In genomic region chr2:167263040-167263810, GRCm38 (mm10) we compare ENCODE assay signal across 8 mouse cellular contexts. TPM values are rescaled to one million over a fixed set of nuclear protein-coding genes. Genes with fewer than 3 reads are reported as not detected.
DNase-seq lines count a peak whose midpoint lies in the region.

No protein-coding gene starts in this region.

- intact Hi-C loops in heart, postnatal 10 days (cut with DNase I) = no loop called here

- DNase-seq in adrenal gland, adult 2 months = peak; percentile 13
- DNase-seq in adrenal gland, postnatal 10 days = no peak
- DNase-seq in thymus, postnatal 4 days = peak; percentile 5
- DNase-seq in thymus, adult 18-20 months = no peak
- peak; percentile 84 for DNase-seq in heart, postnatal 10 days
- peak; percentile 64 to 66 for DNase-seq in urinary bladder, postnatal 4 days (ENCODE audit: low spot score in 2 of 2)
- DNase-seq in layer of hippocampus, adult 9-10 months (ENCODE audit: low spot score) = no peak
- no peak for DNase-seq in layer of hippocampus, postnatal 36 days

RNA-seq across cellular contexts. Expression of gene Ptgis, which starts 22.8 kb away (rescaled TPM):
- total RNA-seq in adrenal gland, adult 2 months (2021) = 10 to 100 TPM; 17.3 to 37.2 TPM
- 65.3 and 74.3 TPM in 2 replicates for polyA plus RNA-seq in adrenal gland, adult 2 months (2012; rRNA removed)
- total RNA-seq in adrenal gland, postnatal 10 days (2021) = 10 to 100 TPM; 18.7 to 23.3 TPM
- 10 to 100 TPM; 35.8 to 39.7 TPM for total RNA-seq in heart, postnatal 10 days (2021)
- total RNA-seq in layer of hippocampus, postnatal 36 days (2021) = 1 to 10 TPM in 1 of 2 experiments, under 1 TPM in 1; 0.52 to 1.1 TPM

Comparison
In these comparisons a context has a peak if more than half of its experiments do, and no peak if none do; other contexts are left out.
1. DNase-seq: peak in adrenal gland, adult 2 months (single experiment), thymus, postnatal 4 days (single experiment), heart, postnatal 10 days (2 of 2) and urinary bladder, postnatal 4 days (2 of 2); none in adrenal gland, postnatal 10 days (single experiment), thymus, adult 18-20 months (0 of 2), layer of hippocampus, adult 9-10 months (single experiment) and layer of hippocampus, postnatal 36 days (0 of 2).
2. RNA of gene Ptgis, which starts 22.8 kb away (total RNA-seq): 35.8 to 39.7 TPM in heart, postnatal 10 days, 17.3 to 37.2 TPM in adrenal gland, adult 2 months and 18.7 to 23.3 TPM in adrenal gland, postnatal 10 days; 0.52 to 1.1 TPM in layer of hippocampus, postnatal 36 days; every median in the first group is over 4 times any median in the second.